Mouse (Mus musculus) megakaryocyte, adult 5-6 weeks (primary cell): ENCODE measurements around the gene Gm42715. TPM values are rescaled to one million over a fixed set of nuclear protein-coding genes. Genes with fewer than 3 reads are reported as not detected.

Experiments used
- ATAC-seq: 2 replicates; pipeline ENCODE4 v1.8.0; 2016; ENCODE audit warnings: mild to moderate bottlenecking, inconsistent platforms; ENCODE audit not compliant: poor library complexity, severe bottlenecking
- total RNA-seq, 2 experiments: library from RNA; stranded (forward) in 1 of 2; stranded (reverse) in 1 of 2; fragments of 153-499, 151-499 nt in 1 of 2; fragments of 221-1000, 200-1000 nt in 1 of 2; gene quantifications; 2 replicates each; pipeline versions ENCODE4 v1.2.3 to v1.2.4; 2015 to 2017

Gene Gm42715
- total RNA-seq, 2 experiments from 2014 or later: 5.4 to 16.7 TPM

GRCm38 (mm10) chr7:127574115-127574514 is 54.7 kb downstream of the Gm42715 start:
- no peak for ATAC-seq

GRCm38 (mm10) chr7:127583260-127583659 is 63.9 kb downstream of the Gm42715 start:
- no peak for ATAC-seq

- ATAC-seq: peak; percentile 56
These were observed 65.6 kb downstream of the Gm42715 start for GRCm38 (mm10) chr7:127585031-127585430.

GRCm38 (mm10) chr7:127586149-127586548 is 66.8 kb downstream of the Gm42715 start:
- no peak for ATAC-seq

- ATAC-seq: no peak
These were observed 67.8 kb downstream of the Gm42715 start for GRCm38 (mm10) chr7:127587196-127587595.

GRCm38 (mm10) chr7:127588011-127588871 is 68.9 kb downstream of the Gm42715 start, which contains the start of the genes Ccdc189 and Rnf40:
Ccdc189 (minus strand) TSS chr7:127588595.
Rnf40 (plus strand) TSS chr7:127588767.
- ATAC-seq: peak; percentile 86

GRCm38 (mm10) chr7:127588901-127589300 is 69.5 kb downstream of the Gm42715 start:
- ATAC-seq: no peak

- no peak for ATAC-seq
These were observed 70.3 kb downstream of the Gm42715 start for GRCm38 (mm10) chr7:127589637-127590036.

- ATAC-seq: no peak
These were observed 71.7 kb downstream of the Gm42715 start for GRCm38 (mm10) chr7:127591108-127591507.

GRCm38 (mm10) chr7:127592575-127592974 is 73.2 kb downstream of the Gm42715 start:
- ATAC-seq: no peak

- ATAC-seq: no peak
These were observed 77.4 kb downstream of the Gm42715 start for GRCm38 (mm10) chr7:127596747-127597146.

- no peak for ATAC-seq
These were observed 81.2 kb downstream of the Gm42715 start for GRCm38 (mm10) chr7:127600612-127601011.

GRCm38 (mm10) chr7:127601735-127602134 is 82.4 kb downstream of the Gm42715 start:
- ATAC-seq: no peak

- no peak for ATAC-seq
These were observed 83.5 kb downstream of the Gm42715 start for GRCm38 (mm10) chr7:127602903-127603302.

- no peak for ATAC-seq
These were observed 84.9 kb downstream of the Gm42715 start for GRCm38 (mm10) chr7:127604256-127604655.

- no peak for ATAC-seq
These were observed 87.8 kb downstream of the Gm42715 start for GRCm38 (mm10) chr7:127607150-127607549.

- ATAC-seq: no peak
These were observed 91.6 kb downstream of the Gm42715 start for GRCm38 (mm10) chr7:127611011-127611410.

- no peak for ATAC-seq
These were observed 92.2 kb downstream of the Gm42715 start for GRCm38 (mm10) chr7:127611561-127611960.

GRCm38 (mm10) chr7:127613501-127613900 is 94.1 kb downstream of the Gm42715 start:
- no peak for ATAC-seq

GRCm38 (mm10) chr7:127614091-127614490 is 94.7 kb downstream of the Gm42715 start:
- ATAC-seq: no peak

- peak; percentile 50 for ATAC-seq
These were observed 95.1 kb downstream of the Gm42715 start for GRCm38 (mm10) chr7:127614511-127614890.
